Mouse (Mus musculus): ENCODE measurements at regions not wholly inside any gene's neighbourhood (a gene's known extent, or its start where the extent isn't known, plus 50 kb on each side); places are given as distances from the start of the nearest gene placed in this dataset.

DNA sequence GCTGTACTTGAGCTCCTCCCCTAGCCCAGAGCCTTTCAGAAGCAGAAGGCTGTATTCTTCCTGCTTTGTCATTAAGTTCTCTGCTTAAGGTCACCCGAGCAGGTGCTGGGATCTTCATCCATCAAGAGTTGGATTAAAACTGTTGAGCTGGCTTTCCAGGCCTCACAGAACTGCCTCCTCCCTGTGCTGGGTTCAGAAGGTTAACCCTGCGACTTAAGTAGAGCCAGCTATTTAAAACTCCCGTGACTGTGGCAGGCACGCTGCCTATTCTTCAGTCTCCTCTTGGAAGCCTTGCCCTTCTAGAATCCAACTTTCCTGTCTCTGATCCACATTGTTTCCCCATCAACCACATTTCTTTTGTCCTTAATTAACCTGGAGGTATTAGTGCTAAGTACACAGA lies 273.1 kb downstream of the Mex3b start:
- WGBS: 52% methylated on average over 4 of the region's 4 CpGs

DNA sequence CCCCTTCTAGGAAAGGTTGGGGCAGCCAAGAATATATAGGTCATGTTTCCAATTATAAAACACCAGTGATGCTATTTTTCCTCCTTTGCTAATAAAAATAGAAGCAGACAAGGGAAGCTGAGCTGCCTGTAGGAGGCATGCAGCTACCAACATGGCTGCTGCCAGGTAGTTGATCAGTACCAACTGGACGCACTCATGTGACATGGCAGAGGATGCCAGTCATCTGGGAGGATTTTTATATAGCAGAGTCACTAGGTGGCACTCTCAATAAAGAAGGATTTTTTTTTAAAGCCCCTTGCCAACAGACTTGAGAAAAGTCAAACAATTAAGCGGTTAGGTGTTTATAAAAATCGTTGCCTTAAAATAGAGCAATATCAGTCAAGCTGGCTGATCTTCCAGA lies 273.5 kb downstream of the Mex3b start:
- no peak overlapping the region for H3K4me3 ChIP-seq (ENCODE audit: low read depth, low read length)
- no peaks in the 10 kb centered on the region for H3K27me3 ChIP-seq (ENCODE audit: control insufficient read depth, insufficient read depth, low read length)
- no peak overlapping the region for H3K27ac ChIP-seq (ENCODE audit: low read depth, low read length)
- H3K9me3 ChIP-seq (ENCODE audit: control insufficient read depth, low read length): no peaks in the 10 kb centered on the region
- WGBS: 91% methylated on average over 3 of the region's 3 CpGs
- no peak overlapping the region for H3K4me2 ChIP-seq (replicated peaks; ENCODE audit: low read depth, low read length)
- no peak overlapping the region for H3K9ac ChIP-seq (ENCODE audit: low read depth, low read length)
- H3K4me1 ChIP-seq (replicated peaks; ENCODE audit: control insufficient read depth, insufficient read depth, low read length): no peaks in the 10 kb centered on the region
- ATAC-seq (ENCODE audit: low FRiP score): no peak
- no peak for DNase-seq (ENCODE audit: low spot score)
- no peaks in the 10 kb centered on the region for H3K36me3 ChIP-seq (ENCODE audit: control insufficient read depth, insufficient read depth, low read length)

More for the DNA sequence above, 273.1 kb downstream of the Mex3b start:
- Histone ChIP-seq H3K4me3 (ENCODE audit: low read depth, low read length) (no peak overlapping the region), H3K27me3 (ENCODE audit: control insufficient read depth, insufficient read depth, low read length) (no peaks in the 10 kb centered on the region), H3K4me1 (replicated peaks; ENCODE audit: control insufficient read depth, insufficient read depth, low read length) (no peaks in the 10 kb centered on the region), H3K9me3 (ENCODE audit: control insufficient read depth, low read length) (no peaks in the 10 kb centered on the region), H3K27ac (ENCODE audit: low read depth, low read length) (no peak overlapping the region), H3K9ac (ENCODE audit: low read depth, low read length) (no peak overlapping the region), H3K4me2 (replicated peaks; ENCODE audit: low read depth, low read length) (no peak overlapping the region), H3K36me3 (ENCODE audit: control insufficient read depth, insufficient read depth, low read length) (no peaks in the 10 kb centered on the region)
- DNase-seq (ENCODE audit: low spot score): no peak
- no peak for ATAC-seq (ENCODE audit: low FRiP score)

DNA sequence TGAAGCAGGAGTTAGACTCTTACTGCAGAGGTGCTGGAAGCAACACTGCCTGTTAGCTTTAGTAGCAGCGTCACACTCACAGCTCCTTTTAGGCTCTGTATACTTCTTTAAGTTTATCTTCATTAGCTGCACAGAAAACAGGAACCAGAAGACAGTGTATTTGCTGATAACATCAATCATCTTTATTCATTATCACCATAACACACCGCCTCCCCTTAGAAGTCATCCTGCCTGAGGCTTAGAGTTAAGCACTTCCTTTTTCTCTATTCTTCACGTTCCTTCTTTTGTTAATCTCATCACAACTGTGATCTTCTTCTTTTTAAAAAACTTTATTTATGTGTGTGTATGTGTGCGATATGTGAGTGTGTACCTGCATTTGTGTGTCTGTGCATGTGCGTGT lies 276.9 kb downstream of the Mex3b start:
- no peak for ATAC-seq (ENCODE audit: low FRiP score)
- Histone ChIP-seq H3K9ac (ENCODE audit: low read depth, low read length) (no peak overlapping the region), H3K4me3 (ENCODE audit: low read depth, low read length) (no peak overlapping the region), H3K9me3 (ENCODE audit: control insufficient read depth, low read length) (no peaks in the 10 kb centered on the region), H3K27ac (ENCODE audit: low read depth, low read length) (no peak overlapping the region), H3K4me2 (replicated peaks; ENCODE audit: low read depth, low read length) (no peak overlapping the region), H3K36me3 (ENCODE audit: control insufficient read depth, insufficient read depth, low read length) (no peaks in the 10 kb centered on the region), H3K4me1 (replicated peaks; ENCODE audit: control insufficient read depth, insufficient read depth, low read length) (no peaks in the 10 kb centered on the region), H3K27me3 (ENCODE audit: control insufficient read depth, insufficient read depth, low read length) (no peaks in the 10 kb centered on the region)
- 87% methylated on average over 5 of the region's 5 CpGs for WGBS
- no peak for DNase-seq (ENCODE audit: low spot score)

DNA sequence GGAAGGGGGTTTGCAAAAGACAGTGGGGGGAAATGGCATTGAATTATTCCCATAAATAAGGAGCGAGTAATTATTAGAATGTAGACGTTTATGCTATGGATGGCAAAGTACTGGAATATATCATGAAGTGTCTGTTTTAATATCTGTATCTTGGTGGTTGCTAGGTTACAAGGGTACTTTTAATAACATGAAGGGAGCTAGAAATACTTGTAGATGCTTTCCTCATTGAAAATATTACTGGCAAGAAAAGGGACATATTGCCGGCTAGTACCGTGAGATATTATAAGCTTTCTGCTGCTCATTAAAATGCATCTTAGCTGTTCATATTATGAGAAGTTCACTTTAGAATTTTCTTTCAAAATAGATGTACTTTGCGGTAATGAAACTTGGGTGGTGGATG lies 278.4 kb downstream of the Mex3b start:
- H3K4me1 ChIP-seq (replicated peaks; ENCODE audit: control insufficient read depth, insufficient read depth, low read length): no peaks in the 10 kb centered on the region
- H3K9me3 ChIP-seq (ENCODE audit: control insufficient read depth, low read length): no peaks in the 10 kb centered on the region
- H3K9ac ChIP-seq (ENCODE audit: low read depth, low read length): no peak overlapping the region
- H3K36me3 ChIP-seq (ENCODE audit: control insufficient read depth, insufficient read depth, low read length): no peaks in the 10 kb centered on the region
- H3K27ac ChIP-seq (ENCODE audit: low read depth, low read length): no peak overlapping the region
- DNase-seq (ENCODE audit: low spot score) (no peak), ATAC-seq (ENCODE audit: low FRiP score) (no peak)
- H3K4me3 ChIP-seq (ENCODE audit: low read depth, low read length): no peak overlapping the region
- no peak overlapping the region for H3K4me2 ChIP-seq (replicated peaks; ENCODE audit: low read depth, low read length)
- H3K27me3 ChIP-seq (ENCODE audit: control insufficient read depth, insufficient read depth, low read length): no peaks in the 10 kb centered on the region
- 93% methylated on average over 5 of the region's 5 CpGs for WGBS

DNA sequence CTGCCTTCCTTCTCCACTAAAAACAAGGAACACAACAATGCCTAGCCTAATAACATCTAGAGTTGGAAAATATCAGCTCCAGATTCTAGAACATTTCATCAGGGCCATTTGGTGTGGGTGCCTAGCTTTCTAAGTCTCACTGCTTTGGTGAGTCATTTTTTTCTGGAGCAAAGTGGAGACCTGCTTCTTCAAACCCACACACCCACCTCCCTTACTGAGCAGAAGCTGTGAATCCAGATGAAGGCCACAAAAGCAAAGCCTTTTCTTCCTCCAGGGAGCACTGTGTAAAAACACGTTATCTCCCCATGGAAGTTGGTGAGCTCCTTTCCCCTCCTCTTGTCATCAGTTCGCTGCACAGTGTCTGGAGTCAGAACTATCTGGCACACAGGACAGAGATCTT lies 294.1 kb downstream of the Mex3b start:
- Histone ChIP-seq H3K27me3 (ENCODE audit: control insufficient read depth, insufficient read depth, low read length) (no peaks in the 10 kb centered on the region), H3K4me2 (replicated peaks; ENCODE audit: low read depth, low read length) (no peak overlapping the region), H3K27ac (ENCODE audit: low read depth, low read length) (no peak overlapping the region), H3K4me1 (replicated peaks; ENCODE audit: control insufficient read depth, insufficient read depth, low read length) (no peaks in the 10 kb centered on the region), H3K9ac (ENCODE audit: low read depth, low read length) (no peak overlapping the region), H3K36me3 (ENCODE audit: control insufficient read depth, insufficient read depth, low read length) (no peaks in the 10 kb centered on the region), H3K4me3 (ENCODE audit: low read depth, low read length) (no peak overlapping the region), H3K9me3 (ENCODE audit: control insufficient read depth, low read length) (no peaks in the 10 kb centered on the region)
- ATAC-seq (ENCODE audit: low FRiP score) (no peak), DNase-seq (ENCODE audit: low spot score) (no peak)
- 81% methylated on average over 2 of the region's 2 CpGs for WGBS

DNA sequence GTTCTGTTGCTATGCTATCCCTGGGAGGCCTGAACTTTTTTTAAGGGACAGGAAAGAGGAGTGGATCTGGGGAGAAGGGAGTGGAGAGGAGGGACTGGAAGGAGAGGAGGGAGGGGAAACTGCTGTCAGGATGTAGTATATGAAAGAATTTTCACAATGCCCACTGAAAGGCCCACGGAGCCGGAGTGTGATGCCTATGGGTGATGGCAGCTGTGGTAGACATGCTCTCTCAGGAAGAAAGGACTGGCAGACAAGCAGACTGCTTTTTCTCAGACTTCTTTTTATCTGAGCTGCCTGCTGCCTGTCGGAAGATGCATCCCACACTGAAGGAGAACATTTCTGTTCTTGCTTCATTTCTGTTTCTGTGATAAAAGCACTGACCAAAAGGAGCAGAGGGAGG lies 295.7 kb downstream of the Mex3b start:
- H3K27ac ChIP-seq (ENCODE audit: low read depth, low read length): no peak overlapping the region
- WGBS: 82% methylated on average over 3 of the region's 3 CpGs

DNA sequence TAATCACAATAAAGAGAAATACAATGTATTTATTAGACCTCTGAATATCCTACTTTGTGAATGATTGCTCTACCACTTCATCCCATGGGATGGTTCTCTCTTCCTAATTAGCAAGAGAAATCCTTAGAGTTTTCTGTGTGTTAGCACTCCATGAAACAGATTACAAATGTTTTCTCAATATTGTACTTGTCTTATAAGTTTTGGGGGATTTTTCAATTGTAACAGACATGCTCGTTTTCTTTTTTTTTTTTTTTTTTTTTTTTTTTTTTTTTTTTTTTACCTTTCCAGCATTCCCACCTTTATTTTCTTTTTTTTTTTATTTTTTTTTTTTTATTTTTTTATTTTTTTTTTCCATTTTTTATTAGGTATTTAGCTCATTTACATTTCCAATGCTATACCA lies 312.3 kb downstream of the Mex3b start:
- WGBS: 78% methylated on average over 1 of the region's 1 CpGs

More for the DNA sequence above, 295.7 kb downstream of the Mex3b start:
- no peaks in the 10 kb centered on the region for H3K27me3 ChIP-seq (ENCODE audit: control insufficient read depth, insufficient read depth, low read length)
- H3K4me1 ChIP-seq (replicated peaks; ENCODE audit: control insufficient read depth, insufficient read depth, low read length): no peaks in the 10 kb centered on the region
- H3K4me2 ChIP-seq (replicated peaks; ENCODE audit: low read depth, low read length): no peak overlapping the region
- ATAC-seq (ENCODE audit: low FRiP score) (no peak), DNase-seq (ENCODE audit: low spot score) (no peak)
- no peak overlapping the region for H3K9ac ChIP-seq (ENCODE audit: low read depth, low read length)
- H3K9me3 ChIP-seq (ENCODE audit: control insufficient read depth, low read length): no peaks in the 10 kb centered on the region
- no peak overlapping the region for H3K4me3 ChIP-seq (ENCODE audit: low read depth, low read length)
- H3K36me3 ChIP-seq (ENCODE audit: control insufficient read depth, insufficient read depth, low read length): no peaks in the 10 kb centered on the region

DNA sequence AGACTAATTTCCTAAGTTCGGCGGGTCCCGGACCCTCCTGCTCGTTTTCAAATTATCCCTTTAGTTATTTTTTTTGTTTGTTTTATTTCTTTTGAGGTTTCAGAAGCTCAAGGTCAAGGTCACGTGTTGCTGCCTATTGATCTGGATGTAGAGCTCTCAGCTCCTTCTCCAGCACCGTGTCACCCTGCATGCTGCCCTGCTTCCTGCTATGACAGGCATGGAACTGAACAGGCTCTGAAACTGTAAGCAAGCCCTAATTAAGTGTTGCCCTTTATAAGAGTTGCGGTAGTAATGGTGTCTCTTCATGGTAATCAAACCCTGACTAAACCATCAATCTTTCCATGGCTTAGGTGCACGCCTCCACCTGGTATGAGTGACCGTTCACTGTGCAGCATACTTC lies 319.2 kb downstream of the Mex3b start:
- Histone ChIP-seq H3K4me1 (replicated peaks; ENCODE audit: control insufficient read depth, insufficient read depth, low read length) (no peaks in the 10 kb centered on the region), H3K9ac (ENCODE audit: low read depth, low read length) (no peak overlapping the region), H3K27ac (ENCODE audit: low read depth, low read length) (no peak overlapping the region), H3K36me3 (ENCODE audit: control insufficient read depth, insufficient read depth, low read length) (no peaks in the 10 kb centered on the region), H3K4me2 (replicated peaks; ENCODE audit: low read depth, low read length) (no peak overlapping the region), H3K9me3 (ENCODE audit: control insufficient read depth, low read length) (no peaks in the 10 kb centered on the region), H3K27me3 (ENCODE audit: control insufficient read depth, insufficient read depth, low read length) (no peaks in the 10 kb centered on the region), H3K4me3 (ENCODE audit: low read depth, low read length) (no peak overlapping the region)
- ATAC-seq (ENCODE audit: low FRiP score) (no peak), DNase-seq (ENCODE audit: low spot score) (no peak)
- 95% methylated on average over 9 of the region's 9 CpGs for WGBS

More for the DNA sequence above, 312.3 kb downstream of the Mex3b start:
- H3K4me2 ChIP-seq (replicated peaks; ENCODE audit: low read depth, low read length): no peak overlapping the region
- H3K9me3 ChIP-seq (ENCODE audit: control insufficient read depth, low read length): no peaks in the 10 kb centered on the region
- H3K4me1 ChIP-seq (replicated peaks; ENCODE audit: control insufficient read depth, insufficient read depth, low read length): no peaks in the 10 kb centered on the region
- H3K27ac ChIP-seq (ENCODE audit: low read depth, low read length): no peak overlapping the region
- no peaks in the 10 kb centered on the region for H3K36me3 ChIP-seq (ENCODE audit: control insufficient read depth, insufficient read depth, low read length)
- DNase-seq (ENCODE audit: low spot score) (no peak), ATAC-seq (ENCODE audit: low FRiP score) (no peak)
- no peak overlapping the region for H3K4me3 ChIP-seq (ENCODE audit: low read depth, low read length)
- no peak overlapping the region for H3K9ac ChIP-seq (ENCODE audit: low read depth, low read length)
- no peaks in the 10 kb centered on the region for H3K27me3 ChIP-seq (ENCODE audit: control insufficient read depth, insufficient read depth, low read length)

DNA sequence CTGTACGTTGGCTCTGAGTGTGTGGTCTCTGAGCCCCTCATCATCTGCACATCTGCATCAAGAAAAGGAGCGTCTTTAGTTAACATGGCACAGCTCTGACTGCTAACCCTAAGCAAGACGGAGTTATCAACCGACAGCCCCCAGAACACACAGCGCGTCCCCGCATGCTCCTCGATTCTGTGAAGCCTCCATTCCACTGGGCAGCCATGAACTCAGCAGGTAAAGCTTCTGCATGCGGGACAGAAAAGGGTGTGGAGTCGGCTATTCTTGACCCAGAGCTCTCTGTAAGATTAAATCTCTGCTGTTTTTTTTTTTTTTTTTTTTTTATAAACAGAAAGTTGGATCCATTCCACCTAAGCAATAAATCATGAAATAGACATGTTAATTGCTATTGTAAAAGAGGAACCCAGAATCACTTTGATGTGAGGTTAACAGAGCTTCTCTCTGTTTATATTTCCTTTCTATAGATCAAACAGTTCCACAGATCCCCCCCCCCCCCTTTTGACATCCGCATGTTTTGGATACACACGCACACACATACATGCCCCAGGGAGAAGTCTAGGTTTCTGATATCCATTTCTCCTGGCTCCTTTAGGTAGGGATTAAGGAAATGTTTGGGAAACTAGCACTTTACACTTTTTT lies 328.9 kb downstream of the Mex3b start:
- no peak overlapping the region for H3K27ac ChIP-seq (ENCODE audit: low read depth, low read length)
- no peaks in the 10 kb centered on the region for H3K4me1 ChIP-seq (replicated peaks; ENCODE audit: control insufficient read depth, insufficient read depth, low read length)
- H3K9ac ChIP-seq (ENCODE audit: low read depth, low read length): no peak overlapping the region
- no peaks in the 10 kb centered on the region for H3K36me3 ChIP-seq (ENCODE audit: control insufficient read depth, insufficient read depth, low read length)
- H3K4me3 ChIP-seq (ENCODE audit: low read depth, low read length): no peak overlapping the region
- WGBS: 88% methylated on average over 12 of the region's 12 CpGs
- DNase-seq (ENCODE audit: low spot score) (no peak), ATAC-seq (ENCODE audit: low FRiP score) (no peak)
- no peak overlapping the region for H3K4me2 ChIP-seq (replicated peaks; ENCODE audit: low read depth, low read length)
- no peaks in the 10 kb centered on the region for H3K9me3 ChIP-seq (ENCODE audit: control insufficient read depth, low read length)
- H3K27me3 ChIP-seq (ENCODE audit: control insufficient read depth, insufficient read depth, low read length): no peaks in the 10 kb centered on the region
